Mouse (Mus musculus) gonadal fat pad, adult 2 months (tissue): ENCODE results near the gene Astn1. TPM values are rescaled to one million over a fixed set of nuclear protein-coding genes. Genes with fewer than 3 reads are reported as not detected.

Experiments used
- DNase-seq: peaks from one replicate; pipeline ENCODE4 v3.0.0-alpha.2; 2012; ENCODE audit warnings: low read depth
- polyA plus RNA-seq: library from polyadenylated mRNA; depleted of rRNA; stranded (reverse); fragments of >200 nt; gene quantifications from 2 replicates; pipeline ENCODE4 v1.2.3, GENCODE M21; 2012; rRNA removed

Astn1 gene
- 0.04 and 0.11 TPM in 2 replicates for polyA plus RNA-seq

DNA sequence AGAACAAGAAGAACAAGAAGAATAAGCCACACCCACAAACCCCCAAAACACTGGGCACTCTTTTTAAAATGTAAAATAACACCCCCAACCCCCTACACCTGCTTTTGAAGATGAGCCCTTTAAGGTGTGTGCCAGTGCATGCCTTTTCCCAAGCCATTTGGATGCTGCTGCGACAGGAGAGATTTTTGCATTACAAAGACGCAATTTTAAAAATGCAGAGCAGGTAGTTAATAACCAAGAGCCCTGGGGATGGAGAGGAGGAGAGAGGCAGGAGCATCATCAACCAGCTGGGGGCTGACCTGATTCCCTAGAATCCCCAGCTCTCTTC lies at the start of gene Astn1:
Gene Astn1 (plus strand): TSS at position 310 of the 328 bp plus-strand sequence.
- DNase-seq = no peak

DNA sequence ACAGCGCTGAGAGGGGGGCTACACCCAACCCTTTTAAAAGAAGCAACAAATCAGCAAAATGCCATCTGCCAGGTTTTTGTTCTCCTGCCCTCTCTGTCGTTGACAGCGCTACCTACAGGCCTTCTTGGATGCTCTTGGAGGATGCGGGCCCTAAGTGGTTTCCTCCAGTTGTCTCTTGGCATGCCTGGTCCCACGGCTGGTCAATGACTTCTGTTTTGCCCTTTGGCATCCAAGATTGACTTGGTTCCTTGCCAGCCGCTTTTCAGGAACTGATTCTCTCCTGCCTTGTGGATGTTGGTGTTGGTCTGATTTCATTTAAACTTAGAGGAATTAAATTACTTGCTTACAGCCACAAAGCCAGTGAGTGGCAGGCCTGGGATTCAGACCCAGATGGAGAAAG lies 38.7 kb upstream of the Astn1 start:
- no peak for DNase-seq

DNA sequence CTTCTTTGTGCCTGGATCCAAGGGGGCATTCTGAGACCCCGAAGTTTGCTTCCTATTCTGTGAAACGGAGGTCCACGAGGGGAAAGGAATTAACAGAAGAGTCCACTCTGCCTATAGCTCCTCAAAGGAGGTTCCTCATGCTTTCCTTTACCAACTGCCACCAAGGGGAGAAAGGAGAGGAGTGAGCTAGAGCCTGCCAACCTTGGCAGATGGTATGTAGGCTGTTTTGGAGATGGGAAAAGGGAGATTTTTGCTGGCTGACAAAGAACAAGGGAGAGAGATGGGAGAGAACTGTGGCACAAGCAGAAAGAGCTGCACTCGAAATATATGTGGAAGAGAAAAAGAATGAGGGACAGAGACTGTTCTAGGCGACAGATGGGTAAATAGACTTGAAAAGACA lies 33.9 kb upstream of the Astn1 start:
- DNase-seq = no peak

DNA sequence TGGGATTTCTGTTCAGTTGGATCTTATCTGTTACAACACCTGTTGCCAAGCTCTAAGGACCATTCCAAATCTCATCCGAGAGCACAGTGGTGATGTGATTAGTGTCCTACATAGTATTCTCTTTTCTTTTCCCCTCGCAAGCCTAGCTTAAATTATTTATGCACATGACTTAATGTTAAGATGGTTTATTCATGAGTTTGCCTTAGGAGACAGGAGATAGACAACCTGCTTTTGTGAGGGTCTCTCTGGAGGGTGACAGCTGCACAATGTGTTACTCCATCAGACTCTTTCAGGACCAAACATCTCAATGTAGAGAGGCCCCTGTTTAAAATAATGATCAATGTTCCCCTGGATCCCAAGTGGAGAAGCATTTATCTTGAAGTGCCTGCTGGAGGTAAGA lies 33.2 kb upstream of the Astn1 start:
- DNase-seq = no peak

DNA sequence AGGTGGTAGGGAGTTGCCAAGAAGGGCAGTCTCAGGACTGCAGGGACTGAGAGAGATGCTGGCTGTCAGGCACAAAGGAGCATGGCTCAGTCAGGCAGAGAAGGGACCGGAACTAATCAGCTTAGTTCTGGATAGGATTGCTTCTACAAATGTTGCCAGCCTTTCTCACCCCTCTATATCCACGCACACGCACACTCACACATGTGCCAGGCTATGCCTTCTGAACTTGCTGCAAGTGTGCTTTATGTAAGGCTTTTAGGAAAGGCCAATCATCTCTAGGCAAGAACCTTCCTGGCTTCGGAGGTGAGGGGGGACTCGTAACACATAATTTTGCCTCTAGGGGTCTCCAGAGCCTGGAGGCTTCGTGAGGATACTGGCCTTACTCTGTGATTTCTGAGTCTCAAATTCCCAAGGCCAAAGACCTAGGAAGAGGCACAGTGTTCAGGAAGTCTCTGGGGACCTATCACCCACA lies 18.8 kb upstream of the Astn1 start:
- no peak for DNase-seq

DNA sequence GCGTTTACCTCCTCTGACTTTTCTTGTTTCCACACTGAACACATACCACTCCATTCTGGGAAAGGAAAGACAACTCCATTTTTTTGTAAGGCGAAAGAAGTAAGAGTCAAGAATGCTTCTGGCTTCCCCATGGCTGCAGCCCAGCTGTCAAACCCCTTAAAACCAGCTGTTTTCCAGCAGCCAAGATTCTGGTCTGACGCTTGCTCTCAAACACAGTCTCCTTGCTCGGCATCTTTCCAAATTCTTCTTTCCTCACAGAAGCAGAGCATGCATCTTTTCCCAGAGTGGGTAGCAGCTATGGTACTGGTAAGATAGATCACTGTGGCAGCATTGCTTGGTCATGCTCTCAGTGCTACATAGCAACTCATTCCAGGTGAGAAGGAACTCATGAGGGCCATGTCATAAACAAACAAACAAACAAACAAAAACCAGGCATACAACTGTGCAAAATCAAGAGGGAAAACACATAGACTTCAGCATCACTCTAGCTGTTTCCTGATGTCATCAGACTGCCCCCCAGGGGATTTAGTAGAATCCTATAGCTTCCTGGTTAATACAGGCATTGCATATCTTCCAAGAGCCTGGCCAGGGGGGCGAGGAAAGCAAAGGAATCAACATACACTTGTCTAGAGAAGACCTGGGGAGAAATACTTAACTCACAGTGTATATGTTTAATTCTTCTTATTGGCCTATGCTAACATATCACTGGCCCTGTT lies 8.3 kb upstream of the Astn1 start:
- DNase-seq = no peak

DNA sequence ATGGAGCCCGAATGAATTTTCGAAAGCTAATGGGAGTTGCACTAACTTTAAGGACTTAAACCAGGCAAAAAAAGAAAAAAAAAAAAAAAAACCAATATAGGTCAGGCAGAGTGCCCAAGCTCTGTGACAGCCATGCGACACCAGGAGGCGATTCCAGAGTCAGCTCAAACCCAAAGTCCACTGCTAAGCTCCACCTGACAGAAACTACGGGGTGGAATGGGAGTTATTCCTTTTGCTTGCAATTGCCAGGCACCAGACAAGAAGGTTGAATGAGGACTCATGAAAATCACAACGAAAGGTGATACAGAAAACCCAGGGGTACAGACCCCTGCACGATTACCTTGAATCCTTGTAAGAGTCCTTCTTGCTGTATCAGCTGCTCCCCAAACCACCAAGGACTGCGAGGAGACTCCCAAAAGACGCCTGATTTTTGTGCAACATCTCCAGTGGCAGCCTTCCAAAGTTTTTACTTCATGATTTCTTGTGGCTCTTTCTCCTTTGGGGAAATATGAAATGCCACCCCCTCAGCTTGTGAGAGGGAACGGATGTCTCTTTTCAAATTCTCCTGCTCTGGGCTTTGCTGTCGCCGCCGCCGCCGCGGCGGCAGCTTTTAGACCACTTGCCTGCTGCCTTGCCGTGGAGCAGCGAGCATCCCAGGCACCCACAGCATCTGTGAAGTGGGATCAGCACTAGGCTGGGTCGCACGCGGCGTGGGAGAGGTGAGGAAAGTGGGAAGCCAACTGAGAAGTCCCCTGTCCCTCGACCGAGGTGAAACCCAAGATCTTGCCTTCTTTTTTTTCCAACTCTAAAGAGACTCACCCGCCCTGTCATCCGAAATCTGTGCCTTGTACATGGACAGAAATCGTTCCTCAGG lies 6.7 kb upstream of the Astn1 start:
- DNase-seq = no peak

DNA sequence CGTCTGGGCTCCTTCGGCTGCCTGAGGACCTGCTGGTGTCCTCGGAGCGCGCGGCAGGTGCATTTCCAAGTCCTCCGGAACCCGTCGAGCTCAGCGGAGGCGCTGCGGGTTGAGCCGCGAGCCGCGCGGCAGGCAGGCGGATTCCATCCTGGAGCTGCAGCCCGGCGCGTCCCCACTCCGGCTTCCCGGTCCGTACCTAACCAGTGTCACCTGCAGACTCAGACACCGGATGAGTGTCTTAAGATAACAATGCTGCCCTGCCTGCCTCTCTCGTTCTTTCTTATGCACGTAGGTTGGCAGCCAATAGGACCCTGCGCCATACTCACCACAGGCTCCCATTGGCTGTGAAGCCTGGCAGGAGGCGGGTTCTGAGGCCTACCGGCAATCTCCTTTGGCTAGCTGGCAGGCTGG lies 6.0 kb upstream of the Astn1 start, which contains the start of gene Brinp2:
Gene Brinp2 (minus strand): TSS at position 276 of the 411 bp plus-strand sequence.
- no peak for DNase-seq

DNA sequence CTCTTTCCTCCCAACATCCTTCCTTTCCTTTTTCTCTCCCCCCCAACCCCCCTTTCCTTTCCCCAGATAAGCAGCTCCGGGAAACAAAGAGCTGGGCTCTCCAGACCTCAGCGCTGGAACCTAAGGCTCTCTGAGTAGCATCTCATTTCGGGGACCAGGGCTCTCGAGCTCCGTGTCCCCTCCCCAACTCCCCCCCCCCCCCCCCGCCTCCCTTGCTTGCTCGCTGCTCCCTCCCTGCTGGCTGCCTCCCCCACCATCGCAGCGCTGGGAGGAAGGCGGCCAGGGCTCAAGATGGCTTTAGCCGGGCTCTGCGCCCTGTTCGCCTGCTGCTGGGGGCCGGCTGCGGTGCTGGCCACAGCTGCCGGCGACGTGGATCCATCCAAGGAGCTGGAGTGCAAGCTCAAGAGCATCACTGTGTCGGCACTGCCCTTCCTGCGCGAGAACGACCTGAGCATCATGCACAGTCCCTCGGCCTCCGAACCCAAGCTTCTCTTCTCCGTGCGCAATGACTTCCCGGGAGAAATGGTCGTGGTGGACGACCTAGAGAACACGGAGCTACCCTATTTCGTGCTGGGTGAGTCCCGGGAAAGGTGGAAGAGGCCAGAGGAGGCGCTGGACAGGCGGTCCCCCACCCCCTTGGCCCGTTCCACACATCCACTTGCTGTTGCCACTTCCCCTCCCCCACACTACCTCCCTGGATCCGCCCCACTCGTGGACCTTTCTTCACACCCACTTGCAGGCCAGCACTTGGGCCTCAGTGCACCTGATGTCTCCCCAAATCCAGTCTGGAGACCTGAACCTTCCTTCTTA lies 424 bp downstream of the Astn1 start:
- DNase-seq = no peak

DNA sequence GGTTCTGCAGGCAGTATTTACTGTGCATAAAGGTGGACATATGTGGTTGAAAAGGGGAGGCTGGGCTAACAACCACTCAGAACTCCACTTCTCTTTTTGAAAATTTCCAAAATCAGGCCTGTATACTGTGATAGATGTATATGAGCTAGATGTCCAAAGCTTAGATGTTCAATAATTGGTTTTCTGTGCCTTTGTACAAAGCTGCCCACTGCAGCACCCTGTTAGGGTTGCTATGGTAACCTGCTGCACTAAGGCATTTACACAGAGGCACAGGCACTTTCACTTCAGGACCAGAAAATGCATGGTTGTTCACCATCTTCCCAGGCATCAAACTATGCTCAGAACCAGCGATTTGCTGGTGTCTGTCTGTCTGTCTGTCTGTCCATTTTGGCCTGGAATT lies 2.4 kb downstream of the Astn1 start:
- no peak for DNase-seq

DNA sequence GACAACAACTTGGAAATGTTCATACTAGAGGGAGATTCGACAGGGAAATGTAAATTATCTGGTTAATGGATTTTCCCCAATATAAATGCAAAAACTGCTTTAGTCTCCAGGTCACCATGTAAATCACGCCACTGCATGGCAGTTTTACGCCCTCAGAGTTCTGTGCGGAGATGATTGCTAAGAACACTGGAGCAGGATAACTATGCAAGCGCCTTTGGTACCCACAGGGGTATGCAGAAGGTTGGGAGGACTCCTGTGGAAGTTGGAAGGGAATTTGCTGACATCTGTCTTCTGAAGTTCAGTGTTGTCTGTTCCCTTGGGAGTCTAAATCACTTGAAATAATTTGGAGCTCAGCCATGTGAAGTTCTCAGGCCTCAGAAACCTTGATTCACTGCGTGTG lies 20.2 kb downstream of the Astn1 start:
- no peak for DNase-seq

DNA sequence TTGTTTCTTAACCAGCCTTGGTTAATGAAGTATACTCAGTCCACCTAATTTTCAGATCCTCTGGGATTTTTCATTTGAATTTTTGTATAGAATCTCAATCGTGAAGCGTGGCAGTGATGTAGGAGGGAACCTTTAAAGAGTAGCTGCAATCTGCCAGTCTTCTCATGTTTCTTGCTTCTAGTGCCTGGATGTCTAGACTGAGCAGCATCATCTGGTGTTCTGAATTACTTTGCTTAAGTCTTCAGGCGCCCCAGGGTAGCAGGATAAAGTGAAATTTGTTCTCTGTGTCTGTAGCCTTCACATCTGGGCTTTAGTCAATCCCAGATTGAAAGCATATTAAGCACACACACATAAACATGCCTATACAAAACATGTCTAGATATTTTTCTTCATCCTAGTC lies 21.1 kb downstream of the Astn1 start:
- no peak for DNase-seq

DNA sequence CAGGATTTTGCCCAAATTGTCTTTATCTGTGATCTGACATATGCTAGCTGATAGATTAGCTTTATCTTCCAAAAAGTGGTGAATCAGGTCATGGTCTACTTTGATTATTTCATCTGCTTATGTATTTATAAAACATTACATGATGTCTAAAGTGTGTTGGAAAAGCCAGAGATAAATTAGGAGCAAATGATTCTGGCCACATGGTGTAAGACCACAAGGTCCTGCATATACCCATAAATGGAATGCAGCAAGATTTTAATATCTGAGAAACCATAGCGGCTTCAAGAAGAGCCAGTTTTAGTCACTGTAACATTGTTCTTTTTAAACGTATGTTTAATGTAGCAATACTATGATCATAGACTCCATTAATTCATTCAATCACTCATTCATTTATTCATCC lies 23.2 kb downstream of the Astn1 start:
- DNase-seq = no peak

DNA sequence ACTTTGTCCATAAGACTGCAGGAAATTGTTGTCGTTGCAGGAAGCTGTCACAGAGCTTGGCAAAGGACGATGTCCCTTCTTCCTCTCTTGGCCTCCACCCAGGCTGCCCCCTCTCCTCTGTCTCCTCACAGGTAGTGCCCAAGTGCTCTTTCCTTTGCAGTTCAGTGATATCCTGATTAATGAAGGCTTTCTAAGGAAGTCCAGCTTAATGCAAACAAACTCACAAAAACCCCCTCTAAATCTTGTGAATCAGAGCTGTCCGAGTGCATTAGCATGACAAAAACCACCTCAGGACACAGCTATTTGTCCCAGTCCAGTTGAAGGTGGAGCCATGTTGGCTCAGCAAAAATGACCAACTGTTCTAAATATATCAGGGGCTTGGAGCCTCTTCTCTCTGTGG lies 24.7 kb downstream of the Astn1 start:
- no peak for DNase-seq

DNA sequence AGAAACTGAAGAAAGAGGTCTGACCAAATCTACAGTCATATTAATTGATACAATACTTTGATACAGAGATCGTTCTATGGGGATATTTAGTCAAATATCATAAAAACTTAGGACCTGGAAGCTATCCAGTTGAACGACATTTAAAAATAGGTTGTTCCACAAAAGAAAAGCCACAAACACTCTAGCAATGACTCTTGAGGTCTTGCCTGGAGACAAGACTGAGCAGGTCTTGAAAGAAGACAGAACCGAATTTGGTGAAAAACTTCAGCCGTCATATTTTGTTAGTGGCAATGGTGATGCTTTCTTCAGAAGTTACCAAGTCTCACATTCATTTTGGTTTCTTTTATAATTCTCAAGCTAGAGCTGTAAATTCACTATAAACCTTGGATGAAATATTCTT lies 26.9 kb downstream of the Astn1 start:
- no peak for DNase-seq

DNA sequence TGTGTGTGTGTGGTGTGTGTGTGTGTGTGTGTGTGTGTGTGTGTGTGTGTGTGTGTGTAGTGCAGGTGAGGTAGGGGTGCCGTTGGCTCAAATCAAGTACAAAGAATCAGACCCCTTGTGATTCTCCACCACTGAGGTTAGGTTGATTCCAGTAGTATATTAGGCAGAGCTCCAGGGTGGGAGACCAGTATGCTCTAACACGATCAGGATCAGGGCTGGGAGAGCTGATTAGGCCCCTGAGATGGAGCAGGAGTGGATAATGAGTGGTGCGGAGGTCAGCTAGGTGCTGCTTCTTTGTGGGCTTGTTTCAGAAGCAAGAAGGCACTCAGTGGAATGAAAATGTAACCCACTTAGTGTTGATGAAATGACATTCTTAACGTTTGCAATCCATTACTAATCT lies 28.6 kb downstream of the Astn1 start:
- DNase-seq = no peak

DNA sequence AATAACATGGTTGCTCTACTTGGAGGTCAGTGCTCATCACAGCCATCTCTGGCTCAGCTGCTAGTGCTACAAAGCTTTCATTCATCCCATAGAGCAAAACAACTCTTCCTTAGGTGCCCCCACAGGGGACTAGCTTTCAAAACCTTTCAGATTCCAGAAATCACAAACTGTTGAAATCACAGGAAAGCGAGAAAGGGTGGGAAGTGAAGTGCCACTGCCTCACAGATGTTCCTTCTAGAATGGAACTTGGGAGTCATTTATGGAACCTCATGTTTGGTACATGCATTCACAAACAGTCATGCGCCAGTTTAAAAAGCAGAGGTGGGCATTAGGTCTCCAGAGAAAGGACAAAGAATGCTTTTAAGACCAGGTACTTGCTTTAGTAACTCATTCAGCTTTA lies 35.0 kb downstream of the Astn1 start:
- DNase-seq = no peak

DNA sequence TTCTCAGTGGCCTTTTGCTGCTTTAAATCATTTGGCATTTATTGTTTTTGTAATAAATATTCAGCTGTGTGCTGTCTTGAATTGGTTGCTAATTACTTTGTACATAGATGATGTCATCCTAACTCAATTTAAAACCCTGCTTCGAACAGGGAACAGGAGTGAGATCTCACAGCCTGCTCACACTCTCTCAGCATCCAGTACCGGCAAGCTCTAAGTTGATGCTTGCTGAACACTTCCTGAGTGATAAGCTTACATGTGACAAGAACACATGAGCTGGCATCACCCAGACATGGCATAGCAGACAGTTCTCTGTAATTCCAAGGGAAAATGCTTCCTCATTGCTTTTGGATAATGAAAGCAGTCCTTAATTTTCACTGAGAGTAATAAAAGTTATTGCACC lies 38.8 kb downstream of the Astn1 start:
- DNase-seq = no peak

DNA sequence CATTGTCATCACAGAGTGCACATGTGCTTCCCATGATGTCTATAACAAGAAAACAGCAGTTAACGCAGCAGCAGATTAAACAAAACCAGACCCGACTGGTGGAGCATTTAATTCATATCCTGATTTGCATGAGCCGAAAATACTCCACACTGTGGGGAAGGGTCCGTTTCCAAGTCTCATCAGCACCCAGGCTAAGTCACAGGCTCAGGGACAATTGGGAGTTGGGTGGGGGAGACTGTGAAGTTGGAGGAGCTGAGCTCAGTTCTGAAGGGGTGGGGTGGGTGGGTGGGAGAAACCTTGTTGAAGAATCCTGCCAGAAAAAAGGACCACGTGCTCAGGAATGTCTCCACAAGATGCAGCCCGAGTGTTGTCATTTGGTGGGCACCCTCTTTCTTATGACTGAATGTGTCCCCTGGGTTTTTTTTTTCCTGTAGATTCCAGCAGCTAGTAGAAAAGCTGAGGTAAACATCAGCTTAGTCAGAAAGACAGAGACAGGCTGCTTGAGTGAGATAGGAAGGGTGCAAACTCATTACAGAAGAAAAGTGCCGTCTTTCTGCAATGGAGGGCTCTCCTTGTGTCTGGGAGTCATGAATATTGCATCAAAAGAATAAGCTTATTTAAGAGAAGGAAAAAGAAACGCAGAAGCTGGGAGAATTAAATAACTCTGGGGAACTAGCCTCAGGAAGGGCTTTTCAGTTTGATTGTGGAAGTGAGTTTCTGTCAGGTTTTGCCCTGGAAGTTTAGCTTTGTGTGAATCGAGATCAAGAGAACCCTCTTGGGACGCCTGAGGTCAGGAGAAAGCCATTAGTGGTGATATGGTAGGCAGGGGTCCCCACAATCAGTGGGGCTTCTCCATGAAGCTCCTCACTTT lies 44.1 kb downstream of the Astn1 start:
- DNase-seq = no peak

DNA sequence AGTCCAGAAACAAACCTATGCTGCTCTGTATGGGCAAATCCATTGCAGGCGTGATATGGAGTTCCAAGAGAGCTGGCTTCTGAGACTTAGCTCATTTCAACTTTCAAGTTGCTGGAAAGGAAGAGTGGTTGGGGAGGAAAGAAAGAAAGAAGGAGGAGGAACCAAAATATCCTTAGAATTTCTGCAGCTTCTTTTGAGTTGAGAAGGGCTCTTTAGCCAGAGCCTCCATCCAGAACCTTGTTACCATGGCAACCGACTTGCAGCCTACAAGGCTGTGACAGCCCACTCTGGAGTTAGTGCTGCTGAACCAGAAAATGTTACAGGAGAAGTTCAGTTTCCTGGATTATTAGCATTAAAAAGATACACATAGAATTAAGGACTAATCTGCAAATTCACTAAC lies 46.1 kb downstream of the Astn1 start:
- DNase-seq = no peak

DNA sequence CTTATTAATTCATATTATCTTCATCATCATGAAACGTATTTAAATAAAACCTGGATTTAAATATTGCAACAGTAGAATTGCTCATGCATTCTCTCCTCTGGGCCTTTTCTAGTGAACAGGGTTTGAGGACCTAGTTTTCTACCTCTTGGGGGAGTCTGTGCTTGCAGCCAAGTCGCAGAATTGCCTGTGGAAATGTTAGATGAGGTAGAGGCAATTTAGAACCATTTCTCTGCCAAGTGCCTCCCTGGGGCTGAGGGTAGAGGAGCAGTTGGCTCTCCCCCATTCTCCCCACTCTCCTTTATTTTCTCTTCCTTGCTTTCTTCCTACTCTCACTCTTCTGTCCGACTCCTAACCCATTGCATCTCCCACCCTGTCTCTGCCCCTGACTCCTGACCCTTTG lies 49.1 kb downstream of the Astn1 start:
- DNase-seq = no peak
